Mouse (Mus musculus) hindbrain, postnatal 0 days (tissue): ENCODE measurements around the gene Rps15. TPM values are rescaled to one million over a fixed set of nuclear protein-coding genes. Genes with fewer than 3 reads are reported as not detected.
A peak's percentile ranks its signal among the peaks of the same experiment; 100 is the strongest.

ENCODE experiments used
- ATAC-seq: fragments of 200-750 bp; cut with Nextera tagmentation; 2 replicates; pipeline ENCODE4 v1.8.0; 2017; ENCODE audit warnings: mild to moderate bottlenecking, moderate TSS enrichment, moderate library complexity
- DNase-seq: peaks from one replicate; pipeline ENCODE4 v3.0.0-alpha.2; 2015; ENCODE audit warnings: low spot score
- H3K27ac ChIP-seq: fragments of 300-500 bp; sonication (generic); 2 replicates; pipeline ENCODE4 v1.5.1; 2014; ENCODE audit warnings: mild to moderate bottlenecking
- H3K27me3 ChIP-seq: fragments of 300-500 bp; sonication (generic); 2 replicates; pipeline ENCODE4 v1.6.1; 2014; ENCODE audit warnings: low read length, mixed read lengths; ENCODE audit not compliant: insufficient read depth
- H3K36me3 ChIP-seq: fragments of 300-500 bp; sonication (generic); 2 replicates; pipeline ENCODE4 v1.6.1; 2014; ENCODE audit warnings: low read length, mixed read lengths; ENCODE audit not compliant: insufficient read depth
- H3K4me1 ChIP-seq: fragments of 300-500 bp; sonication (generic); 2 replicates; pipeline ENCODE4 v1.6.1; 2014; ENCODE audit warnings: antibody characterized with exemption, low read length, mixed read lengths; ENCODE audit not compliant: insufficient read depth
- H3K4me2 ChIP-seq: fragments of 300-500 bp; sonication (generic); 2 replicates; pipeline ENCODE4 v1.6.1; 2014; ENCODE audit warnings: low read depth, mild to moderate bottlenecking, low read length, moderate library complexity, mixed read lengths
- H3K4me3 ChIP-seq: fragments of 300-500 bp; sonication (generic); 2 replicates; pipeline ENCODE4 v1.5.1; 2014; ENCODE audit warnings: low read length
- H3K9ac ChIP-seq: fragments of 300-500 bp; sonication (generic); replicated peaks from 2 replicates; pipeline ENCODE4 v1.6.1; 2014; ENCODE audit warnings: mild to moderate bottlenecking, low read length, moderate library complexity, mixed read lengths
- H3K9me3 ChIP-seq: fragments of 300-500 bp; sonication (generic); 2 replicates; pipeline ENCODE4 v1.6.1; 2016; ENCODE audit warnings: low read length, mixed read lengths
- CTCF ChIP-seq: IDR thresholded peaks from 2 replicates; pipeline ENCODE4 v1.5.1; 2016; ENCODE audit warnings: antibody characterized with exemption, control low read depth, low read depth
- WGBS: fragments of 180-500 bp; shearing (Covaris S2); extraction: QIAGEN DNeasy Blood & Tissue Kit; methylation state at CpG from one replicate; pipeline ENCODE4 v1.1.7; 2014; 5-methylcytosine and 5-hydroxymethylcytosine counted together
- polyA plus RNA-seq: library from polyadenylated mRNA; unstranded; fragments of >200 nt; fragmentation: Nextera tagmentation; extraction: Ambion mirVana; gene quantifications from 2 replicates; pipeline ENCODE4 v1.2.1, GENCODE M21; 2015
- total RNA-seq: library from RNA; depleted of rRNA; stranded (reverse); fragments of >200 nt; gene quantifications from 2 replicates; pipeline ENCODE4 v1.2.3, GENCODE M21; 2014

The Rps15 gene
- total and polyA plus RNA-seq, 2 experiments from 2014 or later = 676 to 1,031 TPM

DNA sequence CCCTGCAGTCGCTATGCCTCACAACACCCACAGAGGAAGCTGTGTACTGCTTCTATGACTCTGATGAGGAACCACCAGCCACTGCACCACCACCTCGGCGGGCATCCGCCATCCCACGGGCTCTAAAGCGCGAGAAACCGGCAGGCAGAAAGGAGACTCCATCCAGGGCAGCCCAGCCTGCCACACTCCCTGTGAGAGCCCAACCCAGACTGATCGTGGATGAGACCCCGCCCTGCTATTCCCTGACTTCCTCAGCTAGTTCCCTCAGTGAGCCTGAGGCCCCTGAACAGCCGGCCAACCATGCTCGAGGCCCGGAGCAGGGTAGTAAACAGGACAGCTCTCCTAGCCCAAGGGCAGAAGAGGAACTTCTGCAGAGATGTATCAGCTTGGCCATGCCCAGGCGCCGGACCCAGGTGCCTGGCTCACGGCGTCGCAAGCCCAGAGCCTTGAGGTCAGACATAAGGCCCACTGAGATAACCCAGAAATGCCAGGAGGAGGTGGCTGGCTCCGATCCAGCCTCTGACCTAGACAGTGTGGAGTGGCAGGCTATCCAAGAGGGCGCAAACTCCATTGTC, 21.5 kb downstream of the Rps15 start:
- Histone ChIP-seq H3K4me1 (no peaks in the 10 kb centered on the region), H3K9me3 (no peaks in the 10 kb centered on the region), H3K36me3 (peaks cover 55% of the 10 kb centered on the region), H3K27me3 (no peaks in the 10 kb centered on the region), H3K27ac (no peak overlapping the region), H3K4me3 (no peak overlapping the region), H3K4me2 (no peak overlapping the region), H3K9ac (no peak overlapping the region)
- no peak for ATAC-seq
- no peak for TF ChIP-seq CTCF
- no peak for DNase-seq
- WGBS = 55% methylated on average over 20 of the region's 20 CpGs

DNA sequence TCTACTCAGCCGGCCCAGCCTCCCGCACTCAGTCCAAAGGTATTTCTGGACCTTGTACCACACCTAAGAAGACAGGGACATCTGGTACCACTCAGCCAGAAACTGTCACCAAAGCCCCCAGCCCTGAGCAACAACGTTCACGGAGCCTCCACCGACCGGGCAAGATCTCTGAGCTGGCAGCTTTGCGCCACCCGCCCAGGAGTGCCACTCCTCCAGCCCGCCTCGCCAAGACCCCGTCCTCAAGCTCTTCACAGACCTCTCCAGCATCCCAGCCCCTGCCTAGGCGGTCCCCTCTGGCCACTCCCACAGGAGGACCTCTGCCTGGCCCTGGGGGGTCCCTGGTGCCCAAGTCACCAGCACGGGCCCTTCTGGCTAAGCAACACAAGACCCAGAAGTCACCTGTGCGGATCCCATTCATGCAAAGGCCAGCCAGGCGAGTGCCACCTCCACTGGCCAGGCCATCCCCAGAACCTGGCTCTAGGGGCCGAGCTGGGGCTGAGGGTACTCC, 22.3 kb downstream of the Rps15 start:
- peaks cover 48% of the 10 kb centered on the region for H3K36me3 ChIP-seq
- no peaks in the 10 kb centered on the region for H3K9me3 ChIP-seq
- H3K4me1 ChIP-seq = no peaks in the 10 kb centered on the region
- no peak for TF ChIP-seq CTCF
- H3K9ac ChIP-seq = 0 out of 2 replicates have a peak overlapping the region, but pooled peaks have one; percentile 9
- no peak for DNase-seq
- 55% methylated on average over 16 of the region's 16 CpGs for WGBS
- H3K4me2 ChIP-seq = no peak overlapping the region
- no peak for ATAC-seq
- no peak overlapping the region for H3K27ac ChIP-seq
- no peaks in the 10 kb centered on the region for H3K27me3 ChIP-seq
- H3K4me3 ChIP-seq = no peak overlapping the region

DNA sequence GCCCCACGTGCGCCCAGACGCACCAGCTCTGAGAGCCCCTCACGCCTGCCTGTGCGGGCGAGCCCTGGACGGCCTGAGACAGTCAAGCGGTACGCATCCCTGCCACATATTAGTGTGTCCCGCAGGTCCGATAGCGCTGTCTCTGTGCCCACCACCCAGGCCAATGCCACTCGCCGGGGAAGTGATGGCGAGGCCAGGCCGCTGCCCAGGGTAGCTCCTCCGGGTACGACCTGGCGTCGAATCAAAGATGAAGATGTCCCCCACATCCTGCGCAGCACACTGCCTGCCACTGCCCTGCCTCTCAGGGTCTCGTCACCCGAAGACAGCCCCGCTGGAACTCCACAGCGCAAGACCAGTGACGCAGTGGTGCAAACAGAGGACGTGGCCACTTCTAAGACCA, 23.1 kb downstream of the Rps15 start:
- no peak overlapping the region for H3K27ac ChIP-seq
- no peak for DNase-seq
- no peaks in the 10 kb centered on the region for H3K4me1 ChIP-seq

DNA sequence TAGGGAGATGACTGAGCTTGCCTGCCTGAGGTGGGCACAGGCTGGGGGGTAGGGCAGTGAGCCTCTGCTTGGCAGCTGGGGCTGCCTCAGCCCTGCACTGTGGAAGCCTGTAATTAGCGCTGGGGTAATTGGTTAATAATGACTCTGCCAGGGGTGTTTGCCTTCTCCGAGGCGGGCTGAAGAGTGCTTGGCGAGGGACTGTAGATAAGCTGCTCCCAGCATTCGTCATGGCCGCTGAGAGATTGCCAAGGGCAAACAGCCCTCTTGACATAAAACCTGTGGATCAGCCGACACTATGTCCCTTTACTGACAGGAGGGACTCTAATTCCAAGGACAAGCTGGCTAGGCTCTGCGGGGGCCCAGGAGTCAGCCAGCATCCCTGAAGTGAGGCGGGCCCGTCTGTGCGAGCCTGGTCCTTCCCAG, 24.1 kb downstream of the Rps15 start:
- H3K4me3 ChIP-seq = no peak overlapping the region
- WGBS = 28% methylated on average over 11 of the region's 11 CpGs
- H3K9ac ChIP-seq = no peak overlapping the region
- H3K9me3 ChIP-seq = no peaks in the 10 kb centered on the region
- DNase-seq (no peak), ATAC-seq (peak; percentile 4; the same call in 1 of the 2 replicates)
- peaks cover 40% of the 10 kb centered on the region for H3K36me3 ChIP-seq
- no peak overlapping the region for H3K4me2 ChIP-seq
- no peaks in the 10 kb centered on the region for H3K4me1 ChIP-seq
- H3K27ac ChIP-seq = peak overlapping the region; percentile 43; the same call in 1 of the 2 replicates
- H3K27me3 ChIP-seq = no peaks in the 10 kb centered on the region
- no peak for TF ChIP-seq CTCF

More for the DNA sequence above, 23.1 kb downstream of the Rps15 start:
- Histone ChIP-seq H3K4me3 (no peak overlapping the region), H3K27me3 (no peaks in the 10 kb centered on the region), H3K9me3 (no peaks in the 10 kb centered on the region), H3K4me2 (no peak overlapping the region), H3K36me3 (peaks cover 48% of the 10 kb centered on the region), H3K9ac (no peak overlapping the region)
- no peak for TF ChIP-seq CTCF
- no peak for ATAC-seq
- WGBS = 51% methylated on average over 27 of the region's 27 CpGs

DNA sequence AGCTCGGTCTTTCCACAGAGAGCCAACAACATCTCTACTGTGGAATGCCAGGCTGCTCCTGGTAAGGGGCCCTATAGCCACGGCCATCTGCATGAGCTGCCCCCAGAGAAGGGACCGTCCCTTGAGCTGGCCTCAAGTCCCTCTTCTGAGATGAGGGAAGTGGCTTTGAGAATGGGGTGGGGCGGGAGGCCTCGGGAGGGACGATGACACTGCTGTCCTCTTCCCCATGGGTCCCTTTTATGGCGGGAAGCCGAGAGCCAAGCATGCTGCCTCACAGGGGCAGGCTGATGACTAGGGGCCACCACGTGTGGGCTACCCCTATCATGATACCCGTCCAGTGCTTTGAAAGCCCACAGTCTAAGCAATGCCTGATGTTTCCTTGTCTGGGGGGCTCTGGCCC, 24.8 kb downstream of the Rps15 start:
- no peak overlapping the region for H3K9ac ChIP-seq
- peak overlapping the region; percentile 43; the same call in 1 of the 2 replicates for H3K27ac ChIP-seq
- TF ChIP-seq CTCF = no peak
- H3K36me3 ChIP-seq = peaks cover 34% of the 10 kb centered on the region
- no peak for DNase-seq
- no peaks in the 10 kb centered on the region for H3K27me3 ChIP-seq
- H3K4me2 ChIP-seq = no peak overlapping the region
- H3K4me1 ChIP-seq = no peaks in the 10 kb centered on the region
- H3K9me3 ChIP-seq = no peaks in the 10 kb centered on the region
- H3K4me3 ChIP-seq = no peak overlapping the region
- no peak for ATAC-seq
- 47% methylated on average over 10 of the region's 10 CpGs for WGBS

DNA sequence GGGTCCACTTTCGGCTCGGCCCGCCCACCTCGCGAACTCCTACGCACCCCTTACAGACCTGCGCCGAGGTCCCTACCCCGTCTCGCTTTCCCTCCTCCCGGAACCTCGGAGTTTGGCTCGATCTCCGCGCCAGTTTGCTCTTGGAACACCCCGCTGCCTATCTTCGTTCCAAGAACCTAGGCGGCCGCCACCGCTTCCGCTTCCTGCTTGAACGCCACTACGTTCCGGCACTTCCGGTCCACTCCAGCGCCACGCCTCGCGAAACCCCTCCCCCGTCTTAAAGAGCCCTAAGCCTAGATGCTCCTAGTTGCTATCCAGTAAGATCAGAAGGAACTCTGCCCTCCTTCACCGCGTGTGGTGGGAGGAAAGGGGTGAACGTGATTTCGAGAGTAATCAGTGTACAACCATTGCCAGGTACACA, 28.1 kb downstream of the Rps15 start, which contains the start of gene 2310011J03Rik:
TSS of gene 2310011J03Rik (minus strand) at position 198 of the 421 bp plus-strand sequence.
- H3K9ac ChIP-seq = peak within 1 kb of the TSS; percentile 68
- H3K9me3 ChIP-seq = no peaks in the 10 kb centered on the region
- peak; percentile 67 for ATAC-seq
- peak within 1 kb of the TSS; percentile 71 for H3K4me3 ChIP-seq
- TF ChIP-seq CTCF = no peak
- H3K36me3 ChIP-seq = peaks cover 11% of the 10 kb centered on the region
- peak within 1 kb of the TSS; percentile 73 for H3K27ac ChIP-seq
- peak; percentile 95 for DNase-seq
- peak within 1 kb of the TSS; percentile 96 for H3K4me2 ChIP-seq
- H3K4me1 ChIP-seq = peaks cover 14% of the 10 kb centered on the region; the same call in 1 of the 2 replicates
- 2% methylated on average over 33 of the region's 34 CpGs for WGBS
- no peaks in the 10 kb centered on the region for H3K27me3 ChIP-seq

DNA sequence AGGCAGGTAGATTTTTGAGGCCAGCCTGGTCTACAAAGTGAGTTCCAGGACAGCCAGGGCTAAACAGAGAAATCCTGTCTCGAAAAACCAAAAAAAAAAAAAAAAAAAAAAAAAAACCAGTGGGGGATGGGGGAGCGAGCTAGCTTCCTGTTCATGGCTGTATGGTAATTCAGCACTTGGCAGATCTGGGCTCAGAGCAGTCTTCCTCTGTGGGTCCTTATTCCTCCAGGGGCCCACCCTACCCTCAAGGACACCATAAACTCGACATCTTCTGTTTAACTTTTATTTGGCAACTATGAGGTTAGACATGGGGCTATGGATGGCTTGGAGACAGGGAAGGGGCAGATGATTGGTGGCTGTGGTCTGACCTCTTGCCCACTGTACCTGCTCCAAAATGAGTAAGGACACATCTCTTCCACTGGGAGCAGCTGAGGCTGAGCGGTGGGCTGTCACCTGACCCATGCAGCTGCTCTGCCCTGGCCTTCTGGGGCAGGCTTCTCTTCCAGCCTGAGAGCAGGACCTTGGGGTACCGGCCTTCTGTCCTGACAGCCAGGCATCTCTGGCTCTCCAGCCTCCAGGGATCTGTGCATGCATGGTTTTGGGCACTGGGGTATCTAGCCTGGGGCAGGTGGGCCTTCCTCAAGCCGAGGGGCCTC, 28.9 kb downstream of the Rps15 start:
- WGBS = 76% methylated on average over 6 of the region's 6 CpGs
- no peak for TF ChIP-seq CTCF
- DNase-seq (no peak), ATAC-seq (no peak)
- 0 out of 2 replicates have a peak, but pooled peaks cover 3% of the 10 kb centered on the region for H3K36me3 ChIP-seq
- no peak overlapping the region for H3K4me2 ChIP-seq
- no peak overlapping the region for H3K4me3 ChIP-seq
- H3K9ac ChIP-seq = no peak overlapping the region
- H3K4me1 ChIP-seq = peaks cover 14% of the 10 kb centered on the region; the same call in 1 of the 2 replicates
- no peaks in the 10 kb centered on the region for H3K9me3 ChIP-seq
- H3K27ac ChIP-seq = no peak overlapping the region
- H3K27me3 ChIP-seq = no peaks in the 10 kb centered on the region
